Mouse (Mus musculus) midbrain, embryonic 11.5 days (tissue): ENCODE measurements around the gene Tox2. TPM values are rescaled to one million over a fixed set of nuclear protein-coding genes. Genes with fewer than 3 reads are reported as not detected.

ENCODE experiments used
- ATAC-seq: fragments of 200-750 bp; cut with Nextera tagmentation; 2 replicates; pipeline ENCODE4 v1.8.0; 2017; ENCODE audit warnings: moderate TSS enrichment, moderate library complexity; ENCODE audit not compliant: low FRiP score
- DNase-seq: peaks from one replicate; pipeline ENCODE4 v3.0.0; 2015; ENCODE audit warnings: low spot score; ENCODE audit errors: missing footprints
- H3K27ac ChIP-seq: fragments of 300-500 bp; sonication (generic); 2 replicates; pipeline ENCODE4 v1.5.1; 2014; ENCODE audit warnings: low read depth, low read length
- H3K27me3 ChIP-seq: fragments of 300-500 bp; sonication (generic); 2 replicates; pipeline ENCODE4 v1.6.1; 2014; ENCODE audit warnings: mild to moderate bottlenecking, low read length, moderate library complexity, mixed read lengths; ENCODE audit not compliant: control insufficient read depth, insufficient read depth
- H3K36me3 ChIP-seq: fragments of 300-500 bp; sonication (generic); 2 replicates; pipeline ENCODE4 v1.6.1; 2014; ENCODE audit warnings: mild to moderate bottlenecking, low read length, moderate library complexity, mixed read lengths; ENCODE audit not compliant: control insufficient read depth, insufficient read depth
- H3K4me1 ChIP-seq: fragments of 300-500 bp; sonication (generic); 2 replicates; pipeline ENCODE4 v1.6.1; 2014; ENCODE audit warnings: low read length; ENCODE audit not compliant: control insufficient read depth, insufficient read depth
- H3K4me2 ChIP-seq: fragments of 300-500 bp; sonication (generic); 2 replicates; pipeline ENCODE4 v1.6.1; 2014; ENCODE audit warnings: mild to moderate bottlenecking, moderate library complexity
- H3K4me3 ChIP-seq: fragments of 300-500 bp; sonication (generic); 2 replicates; pipeline ENCODE4 v1.5.1; 2014; ENCODE audit warnings: low read depth, low read length
- H3K9ac ChIP-seq: fragments of 300-500 bp; sonication (generic); 2 replicates; pipeline ENCODE4 v1.6.1; 2014; ENCODE audit warnings: low read length
- H3K9me3 ChIP-seq: fragments of 300-500 bp; sonication (generic); 2 replicates; pipeline ENCODE4 v1.6.1; 2016; ENCODE audit warnings: low read length; ENCODE audit not compliant: control insufficient read depth
- WGBS: fragments of 180-500 bp; shearing (Covaris S2); extraction: QIAGEN DNeasy Blood & Tissue Kit; methylation state at CpG from one replicate; pipeline ENCODE4 v1.1.7; 2014; 5-methylcytosine and 5-hydroxymethylcytosine counted together
- polyA plus RNA-seq: library from polyadenylated mRNA; unstranded; fragments of >200 nt; fragmentation: Nextera tagmentation; extraction: Ambion mirVana; gene quantifications from 2 replicates; pipeline ENCODE4 v1.2.1, GENCODE M21; 2014

Gene Tox2
- polyA plus RNA-seq, 1 experiment from 2014 or later, result 38.2 TPM

- H3K27ac ChIP-seq, result no peak overlapping the region
- H3K9me3 ChIP-seq, result no peaks in the 10 kb centered on the region
- H3K36me3 ChIP-seq, result no peaks in the 10 kb centered on the region
- no peak for DNase-seq
- H3K4me1 ChIP-seq, result no peaks in the 10 kb centered on the region
- no peaks in the 10 kb centered on the region for H3K27me3 ChIP-seq
- H3K4me3 ChIP-seq, result no peak overlapping the region
- ATAC-seq, result no peak
- no peak overlapping the region for H3K9ac ChIP-seq
- H3K4me2 ChIP-seq, result no peak overlapping the region
- 87% methylated on average over 5 of the region's 5 CpGs for WGBS
Measured at GRCm38 (mm10) chr2:163358662-163359061, 155.7 kb downstream of the Tox2 start.

DNA sequence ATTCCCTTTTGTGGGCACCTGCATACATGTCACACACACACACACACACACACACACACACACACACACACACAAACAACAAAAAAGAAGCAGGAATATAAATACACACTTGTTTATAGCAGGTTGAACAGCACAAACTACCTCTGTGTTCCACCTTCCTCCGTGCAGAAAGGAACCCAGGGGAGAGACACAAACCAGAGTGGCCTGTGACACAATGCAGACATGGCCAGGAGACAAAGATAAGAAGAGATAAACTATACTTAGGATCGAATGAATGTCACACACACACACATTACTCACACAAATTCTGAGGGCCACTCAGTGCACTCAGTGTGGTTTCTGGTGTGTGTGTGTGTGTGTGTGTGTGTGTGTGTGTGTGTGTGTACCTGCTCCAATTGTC, 156.3 kb downstream of the Tox2 start:
- no peaks in the 10 kb centered on the region for H3K27me3 ChIP-seq
- no peaks in the 10 kb centered on the region for H3K4me1 ChIP-seq
- H3K27ac ChIP-seq, result no peak overlapping the region
- H3K9me3 ChIP-seq, result no peaks in the 10 kb centered on the region
- ATAC-seq, result no peak
- no peaks in the 10 kb centered on the region for H3K36me3 ChIP-seq
- 76% methylated on average over 2 of the region's 2 CpGs for WGBS
- no peak overlapping the region for H3K4me2 ChIP-seq
- H3K9ac ChIP-seq, result no peak overlapping the region
- DNase-seq, result no peak
- H3K4me3 ChIP-seq, result no peak overlapping the region

DNA sequence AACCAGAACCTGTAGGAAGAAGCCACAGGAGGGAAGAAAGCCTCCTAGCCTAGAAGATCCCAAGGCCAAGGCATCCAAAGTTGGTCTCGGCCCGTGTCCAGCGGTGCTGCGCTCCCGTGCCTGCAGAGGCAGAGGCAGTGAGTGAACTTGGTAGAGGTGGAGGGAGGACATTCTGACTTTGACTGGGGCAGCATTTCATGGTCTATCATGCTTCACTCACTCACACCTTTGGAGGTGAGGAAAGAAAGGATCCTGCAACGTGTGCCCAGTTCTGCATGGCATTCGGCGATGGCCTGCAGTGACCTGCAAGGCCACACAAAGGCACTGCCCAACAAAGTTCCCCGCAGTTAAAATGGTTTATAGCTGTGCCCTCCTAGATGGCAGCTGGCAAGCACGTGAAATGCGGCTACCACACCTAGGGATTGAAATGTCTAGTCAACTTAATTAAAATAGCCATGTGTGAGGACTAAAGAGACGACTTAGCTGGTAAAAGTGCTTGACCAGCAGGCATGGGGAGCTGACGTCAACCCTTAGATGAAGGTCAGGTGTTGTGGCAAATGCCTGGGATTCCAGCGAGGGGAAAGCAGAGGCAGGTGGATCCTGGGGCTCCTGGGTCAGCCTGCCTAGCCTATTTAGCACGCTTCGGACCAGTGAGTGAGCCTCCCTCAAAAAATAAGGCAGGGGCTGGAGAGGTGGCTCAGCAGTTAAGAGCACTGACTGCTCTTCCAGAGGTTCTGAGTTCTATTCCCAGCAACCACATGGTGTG, 158.1 kb downstream of the Tox2 start:
- 87% methylated on average over 16 of the region's 16 CpGs for WGBS

GRCm38 (mm10) chr2:163362940-163363921, 160.3 kb downstream of the Tox2 start:
- Histone ChIP-seq H3K36me3 (no peaks in the 10 kb centered on the region), H3K9me3 (no peaks in the 10 kb centered on the region), H3K27me3 (no peaks in the 10 kb centered on the region), H3K4me2 (no peak overlapping the region), H3K4me1 (no peaks in the 10 kb centered on the region), H3K27ac (no peak overlapping the region), H3K4me3 (no peak overlapping the region), H3K9ac (no peak overlapping the region)
- WGBS, result 85% methylated on average over 12 of the region's 12 CpGs
- DNase-seq (no peak), ATAC-seq (no peak)

More for the DNA sequence above, 158.1 kb downstream of the Tox2 start:
- Histone ChIP-seq H3K27ac (no peak overlapping the region), H3K36me3 (no peaks in the 10 kb centered on the region), H3K27me3 (no peaks in the 10 kb centered on the region), H3K4me2 (no peak overlapping the region), H3K4me1 (no peaks in the 10 kb centered on the region), H3K9ac (no peak overlapping the region), H3K9me3 (no peaks in the 10 kb centered on the region), H3K4me3 (no peak overlapping the region)
- no peak for DNase-seq
- ATAC-seq, result no peak

DNA sequence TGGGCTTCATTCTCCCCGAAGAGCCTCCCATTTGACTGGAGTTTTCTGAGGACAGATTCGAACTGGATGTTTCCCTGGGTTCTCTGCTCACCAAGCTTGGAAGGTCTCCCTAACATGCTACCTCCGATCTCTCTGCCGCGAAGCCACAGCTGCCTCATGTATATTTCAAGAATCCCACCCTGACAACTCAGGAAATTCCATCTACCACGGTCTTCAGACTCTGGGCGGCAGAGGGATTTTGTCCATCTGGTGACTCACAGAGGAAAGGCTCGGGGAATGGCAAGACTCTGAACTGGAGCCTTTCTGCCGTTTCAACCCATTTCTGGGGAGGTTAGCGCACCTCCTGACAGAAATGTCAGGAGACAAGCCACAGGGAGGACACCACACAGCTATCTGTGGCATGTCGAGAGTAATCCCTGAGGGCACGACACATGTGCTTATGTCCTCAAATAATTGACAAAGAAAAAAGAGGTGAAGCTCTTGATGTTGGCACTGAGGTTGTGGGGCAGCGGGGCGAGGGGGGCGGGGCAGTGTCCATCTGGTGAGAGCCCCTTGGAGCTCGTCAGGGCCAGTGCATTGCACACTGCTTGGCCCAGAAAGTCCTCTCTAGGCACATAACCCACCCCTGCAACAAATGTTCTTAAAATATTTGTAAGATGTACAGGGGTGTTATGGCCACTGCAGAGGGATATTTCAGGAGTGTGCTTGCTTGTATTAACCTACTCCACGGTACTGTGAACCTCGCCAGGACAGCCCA, 162.0 kb downstream of the Tox2 start:
- Histone ChIP-seq H3K4me3 (no peak overlapping the region), H3K27ac (no peak overlapping the region), H3K9ac (no peak overlapping the region), H3K27me3 (no peaks in the 10 kb centered on the region), H3K4me1 (no peaks in the 10 kb centered on the region), H3K4me2 (no peak overlapping the region), H3K36me3 (no peaks in the 10 kb centered on the region), H3K9me3 (no peaks in the 10 kb centered on the region)
- no peak for DNase-seq
- WGBS, result 83% methylated on average over 18 of the region's 18 CpGs
- no peak for ATAC-seq

DNA sequence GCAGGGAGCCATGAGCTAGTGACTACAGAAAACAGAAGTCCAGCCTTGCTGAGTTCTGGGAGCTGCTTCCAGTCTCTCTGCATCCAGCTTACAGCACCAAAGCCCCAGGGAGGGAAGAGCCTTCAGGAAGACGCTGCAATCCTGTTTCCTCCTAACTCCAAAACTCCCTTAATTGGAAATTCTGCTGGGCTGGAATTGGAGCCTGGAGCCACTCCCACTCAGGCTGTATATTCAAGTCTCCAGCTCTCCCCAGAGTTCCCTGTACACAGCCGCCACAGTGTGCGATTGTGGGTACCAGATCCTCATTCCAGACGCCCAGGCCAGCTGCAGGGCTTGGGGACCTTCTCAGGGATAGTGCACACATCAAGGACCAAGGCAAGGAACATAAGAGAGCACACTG, 167.2 kb downstream of the Tox2 start:
- ATAC-seq, result no peak

DNA sequence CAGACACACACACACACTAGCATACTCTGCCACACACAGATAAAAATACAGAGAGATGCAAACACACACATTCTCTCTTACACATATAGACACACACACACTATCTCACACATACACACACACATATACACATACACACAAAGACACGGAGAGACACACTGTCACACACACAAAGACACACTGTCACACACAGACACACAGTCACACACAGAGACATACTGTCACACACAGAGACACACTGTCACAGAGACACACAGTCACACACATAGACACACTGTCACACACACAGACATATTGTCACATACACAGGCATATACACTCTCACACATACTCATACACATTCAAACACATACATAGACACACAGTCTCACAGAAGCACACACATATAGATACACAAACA, 169.7 kb downstream of the Tox2 start:
- 85% methylated on average over 1 of the region's 1 CpGs for WGBS
- H3K9ac ChIP-seq, result no peak overlapping the region
- no peak overlapping the region for H3K4me2 ChIP-seq

More for the DNA sequence above, 167.2 kb downstream of the Tox2 start:
- H3K36me3 ChIP-seq, result no peaks in the 10 kb centered on the region
- H3K27ac ChIP-seq, result no peak overlapping the region
- peaks cover 6% of the 10 kb centered on the region for H3K27me3 ChIP-seq
- no peak overlapping the region for H3K4me2 ChIP-seq
- DNase-seq, result no peak
- H3K9ac ChIP-seq, result no peak overlapping the region
- 63% methylated on average over 4 of the region's 4 CpGs for WGBS
- no peaks in the 10 kb centered on the region for H3K4me1 ChIP-seq
- H3K4me3 ChIP-seq, result no peak overlapping the region
- no peaks in the 10 kb centered on the region for H3K9me3 ChIP-seq

More for the DNA sequence above, 169.7 kb downstream of the Tox2 start:
- Histone ChIP-seq H3K36me3 (no peaks in the 10 kb centered on the region), H3K27ac (no peak overlapping the region), H3K4me3 (no peak overlapping the region), H3K4me1 (no peaks in the 10 kb centered on the region), H3K27me3 (peaks cover 19% of the 10 kb centered on the region), H3K9me3 (no peaks in the 10 kb centered on the region)
- DNase-seq (no peak), ATAC-seq (no peak)
